Mouse (Mus musculus) ES-Bruce4 (cell line): ENCODE measurements around the gene Slc30a7.

Experiments used
- CTCF ChIP-seq: IDR thresholded peaks from one replicate; pipeline ENCODE4 v1.8.1; 2011; ENCODE audit warnings: low read depth, low read length
- EP300 ChIP-seq: IDR thresholded peaks from 2 replicates; pipeline ENCODE4 v1.6.1; 2011; ENCODE audit warnings: low read depth, low read length; ENCODE audit not compliant: insufficient read depth
- POLR2A ChIP-seq: IDR thresholded peaks from one replicate; pipeline ENCODE4 v1.8.1; 2011; ENCODE audit warnings: low read length; ENCODE audit not compliant: insufficient read depth

- TF ChIP-seq CTCF (no peak), POLR2A (no peak), EP300 (no peak)
Observed at GRCm38 (mm10) chr3:115971891-115972646, 35.1 kb downstream of the Slc30a7 start.
